In the genomic region with DNA sequence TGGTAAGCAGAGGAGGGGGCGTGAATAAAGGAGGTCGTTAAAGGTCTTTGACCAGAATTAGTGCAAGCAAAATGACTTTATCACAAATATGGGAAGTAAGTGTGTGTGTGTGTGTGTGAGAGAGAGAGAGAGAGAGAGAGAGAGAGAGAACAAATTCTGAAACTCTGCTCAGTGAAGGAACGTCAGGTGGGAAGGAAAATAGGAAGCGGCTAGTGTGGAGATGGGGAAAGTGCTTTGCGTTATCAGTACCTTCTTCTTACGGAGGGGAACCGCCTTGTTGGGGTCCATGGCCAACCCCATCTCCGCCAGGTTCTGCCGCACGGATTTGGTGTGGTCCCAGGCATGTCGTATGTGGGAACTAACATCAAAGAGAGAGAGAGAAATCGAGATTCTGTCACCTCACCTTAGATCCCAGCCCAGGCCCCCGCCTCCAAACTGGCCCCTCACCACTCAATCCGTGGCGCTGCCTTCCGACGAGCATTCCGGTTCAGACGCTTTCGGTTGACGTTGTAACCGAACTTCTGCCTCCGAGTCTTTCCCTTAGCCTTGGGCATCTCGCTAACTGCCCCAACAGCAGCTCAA, we compare ENCODE assay signal across 8 mouse cellular contexts. TPM values are rescaled to one million over a fixed set of nuclear protein-coding genes. Genes with fewer than 3 reads are reported as not detected.
DNase-seq lines count a peak whose midpoint lies in the region; ATAC-seq lines count a peak whose summit lies in the region.

No protein-coding gene starts in this region.

- H3K27ac ChIP-seq in stomach, embryonic 14.5 days (ENCODE audit: low read length), result no peak overlapping the region

- H3K9me3 ChIP-seq in stomach, embryonic 14.5 days (ENCODE audit: control insufficient read depth, low read depth, low read length), result no peaks in the 10 kb centered on the region

- no peaks in the 10 kb centered on the region for H3K4me1 ChIP-seq in stomach, embryonic 14.5 days (ENCODE audit: control insufficient read depth, insufficient read depth, low read length)

- H3K27me3 ChIP-seq in stomach, embryonic 14.5 days (ENCODE audit: control insufficient read depth, insufficient read depth, low read length), result no peaks in the 10 kb centered on the region

- H3K9ac ChIP-seq in stomach, embryonic 14.5 days (replicated peaks; ENCODE audit: low read depth, low read length), result peak overlapping the region; percentile 47

- peak overlapping the region; percentile 83 for H3K4me3 ChIP-seq in stomach, embryonic 14.5 days (ENCODE audit: low read depth, low read length)

- WGBS in stomach, embryonic 14.5 days, result 1% methylated on average over 24 of the region's 24 CpGs

- peaks cover 21% of the 10 kb centered on the region for H3K36me3 ChIP-seq in stomach, embryonic 14.5 days (ENCODE audit: control insufficient read depth, insufficient read depth, low read length)

- peak; percentile 50 for DNase-seq in right cerebral cortex, postnatal 14 days
- no peak for DNase-seq in right cerebral cortex, postnatal 25 days
- DNase-seq in liver, result peak; percentile 30
- no peak for DNase-seq in thymus, postnatal 4 days
- no peak for DNase-seq in thymus, postnatal 0 days (ENCODE audit: low spot score)
- no peak for DNase-seq in layer of hippocampus, postnatal 36 days

- ATAC-seq in erythroid progenitor cell, adult 5-6 weeks (replicated peaks; ENCODE audit: low FRiP score, poor library complexity, severe bottlenecking), result peak; percentile 23; the same call in 1 of the 2 replicates
- ATAC-seq in stomach, embryonic 14.5 days (ENCODE audit: insufficient number of reproducible peaks, insufficient read depth, low FRiP score, low read depth), result peak; percentile 7

- H3K4me2 ChIP-seq in stomach, embryonic 14.5 days (replicated peaks; ENCODE audit: low read depth, low read length), result peak overlapping the region; percentile 66

RNA-seq across cellular contexts. Expression of gene Nop16, which starts 0.4 kb away (rescaled TPM):
- total RNA-seq in erythroid progenitor cell, adult 5-6 weeks (2015; ENCODE audit: low replicate concordance), result 6.5 and 17.2 TPM in 2 replicates
- 5.4 and 14.8 TPM in 2 replicates for total RNA-seq in erythroid progenitor cell, adult 5-6 weeks (2017; ENCODE audit: low replicate concordance)
- polyA plus RNA-seq in stomach, embryonic 14.5 days (2014; fragmentation: Nextera tagmentation; extraction: Ambion mirVana), result 76.2 and 87.5 TPM in 2 replicates
- 64.8 and 72.4 TPM in 2 replicates for polyA plus RNA-seq in thymus, postnatal 0 days (2015; fragmentation: Nextera tagmentation; extraction: Ambion mirVana)
- 10 to 100 TPM; 25.6 to 28.0 TPM for total RNA-seq in layer of hippocampus, postnatal 36 days (2021)

RNA-seq across cellular contexts. Expression of gene Higd2a, which starts 0.5 kb away (rescaled TPM):
- 36.0 and 53.0 TPM in 2 replicates for total RNA-seq in erythroid progenitor cell, adult 5-6 weeks (2015; ENCODE audit: low replicate concordance)
- 9.2 and 19.0 TPM in 2 replicates for total RNA-seq in erythroid progenitor cell, adult 5-6 weeks (2017; ENCODE audit: low replicate concordance)
- 205 and 233 TPM in 2 replicates for polyA plus RNA-seq in stomach, embryonic 14.5 days (2014; fragmentation: Nextera tagmentation; extraction: Ambion mirVana)
- 250 and 258 TPM in 2 replicates for polyA plus RNA-seq in thymus, postnatal 0 days (2015; fragmentation: Nextera tagmentation; extraction: Ambion mirVana)
- total RNA-seq in layer of hippocampus, postnatal 36 days (2021), result 100 to 1,000 TPM; 169 to 175 TPM

RNA-seq across cellular contexts. Expression of gene Arl10, which starts 14.7 kb away (rescaled TPM):
- total RNA-seq in erythroid progenitor cell, adult 5-6 weeks (2015; ENCODE audit: low replicate concordance), result 1.1 TPM in 1 of 2 replicates, not detected in the other
- total RNA-seq in erythroid progenitor cell, adult 5-6 weeks (2017; ENCODE audit: low replicate concordance), result not detected in 2 replicates
- polyA plus RNA-seq in stomach, embryonic 14.5 days (2014; fragmentation: Nextera tagmentation; extraction: Ambion mirVana), result 25.8 and 28.9 TPM in 2 replicates
- 7.0 and 8.3 TPM in 2 replicates for polyA plus RNA-seq in thymus, postnatal 0 days (2015; fragmentation: Nextera tagmentation; extraction: Ambion mirVana)
- total RNA-seq in layer of hippocampus, postnatal 36 days (2021), result 10 to 100 TPM; 35.2 to 36.2 TPM

RNA-seq across cellular contexts. Expression of gene Cltb, which starts 21.6 kb away (rescaled TPM):
- total RNA-seq in erythroid progenitor cell, adult 5-6 weeks (2015; ENCODE audit: low replicate concordance), result 2.2 and 5.9 TPM in 2 replicates
- 5.0 and 7.8 TPM in 2 replicates for total RNA-seq in erythroid progenitor cell, adult 5-6 weeks (2017; ENCODE audit: low replicate concordance)
- polyA plus RNA-seq in stomach, embryonic 14.5 days (2014; fragmentation: Nextera tagmentation; extraction: Ambion mirVana), result 40.3 and 45.6 TPM in 2 replicates
- polyA plus RNA-seq in thymus, postnatal 0 days (2015; fragmentation: Nextera tagmentation; extraction: Ambion mirVana), result 56.5 and 57.0 TPM in 2 replicates
- total RNA-seq in layer of hippocampus, postnatal 36 days (2021), result 100 to 1,000 TPM; 261 to 274 TPM

RNA-seq across cellular contexts. Expression of gene 4833439L19Rik, which starts 24.3 kb away (rescaled TPM):
- total RNA-seq in erythroid progenitor cell, adult 5-6 weeks (2015; ENCODE audit: low replicate concordance), result 37.3 and 55.1 TPM in 2 replicates
- total RNA-seq in erythroid progenitor cell, adult 5-6 weeks (2017; ENCODE audit: low replicate concordance), result 23.8 and 33.6 TPM in 2 replicates
- 129 and 138 TPM in 2 replicates for polyA plus RNA-seq in stomach, embryonic 14.5 days (2014; fragmentation: Nextera tagmentation; extraction: Ambion mirVana)
- 69.8 and 76.4 TPM in 2 replicates for polyA plus RNA-seq in thymus, postnatal 0 days (2015; fragmentation: Nextera tagmentation; extraction: Ambion mirVana)
- 100 to 1,000 TPM; 155 to 156 TPM for total RNA-seq in layer of hippocampus, postnatal 36 days (2021)

Comparison
In these comparisons a context has a peak if more than half of its experiments do, and no peak if none do; other contexts are left out.
1. DNase-seq: peak in right cerebral cortex, postnatal 14 days (single experiment) and liver (single experiment); none in right cerebral cortex, postnatal 25 days (single experiment), thymus, postnatal 4 days (single experiment), thymus, postnatal 0 days (single experiment) and layer of hippocampus, postnatal 36 days (0 of 2).
2. RNA of gene Arl10, which starts 14.7 kb away (total RNA-seq): 35.2 to 36.2 TPM in layer of hippocampus, postnatal 36 days; 1.1 TPM in erythroid progenitor cell, adult 5-6 weeks; every median in the first group is over 10 times any median in the second.